Mouse (Mus musculus): Measurements from ENCODE around the gene Them7. TPM values are rescaled to one million over a fixed set of nuclear protein-coding genes. Genes with fewer than 3 reads are reported as not detected.

Them7 gene
- polyA plus RNA-seq, 1 experiment from 2014 or later = 0.90 TPM

GRCm38 (mm10) chr2:105380757-105381319 lies 156.7 kb downstream of the Them7 start:
- WGBS = 64% methylated on average over 3 of the region's 3 CpGs
- no peaks in the 10 kb centered on the region for H3K27me3 ChIP-seq (replicated peaks; ENCODE audit: control insufficient read depth, insufficient read depth, low read length)
- no peak overlapping the region for H3K9ac ChIP-seq (ENCODE audit: low read depth, low read length)
- no peaks in the 10 kb centered on the region for H3K9me3 ChIP-seq (ENCODE audit: control insufficient read depth, low read length)
- peaks cover 5% of the 10 kb centered on the region; the same call in 1 of the 2 replicates for H3K36me3 ChIP-seq (ENCODE audit: control insufficient read depth, insufficient read depth, low read length)
- ATAC-seq (replicated peaks; ENCODE audit: low FRiP score) (0 out of 2 replicates have a peak, but pooled peaks have one; percentile 14), DNase-seq (ENCODE audit: low spot score) (no peak)
- H3K4me3 ChIP-seq (ENCODE audit: low read depth, low read length) = no peak overlapping the region
- H3K27ac ChIP-seq (ENCODE audit: low read depth, low read length) = no peak overlapping the region
- 0 out of 2 replicates have a peak, but pooled peaks cover 2% of the 10 kb centered on the region for H3K4me1 ChIP-seq (replicated peaks; ENCODE audit: control insufficient read depth, insufficient read depth, low read length)
- H3K4me2 ChIP-seq = no peak overlapping the region

- DNase-seq (ENCODE audit: low spot score) = no peak
- no peaks in the 10 kb centered on the region for H3K27me3 ChIP-seq (replicated peaks; ENCODE audit: control insufficient read depth, insufficient read depth, low read length)
- no peak overlapping the region for H3K9ac ChIP-seq (ENCODE audit: low read depth, low read length)
- H3K4me2 ChIP-seq = no peak overlapping the region
- no peaks in the 10 kb centered on the region for H3K9me3 ChIP-seq (ENCODE audit: control insufficient read depth, low read length)
- H3K4me1 ChIP-seq (replicated peaks; ENCODE audit: control insufficient read depth, insufficient read depth, low read length) = 0 out of 2 replicates have a peak, but pooled peaks cover 2% of the 10 kb centered on the region
- ATAC-seq (replicated peaks; ENCODE audit: low FRiP score) = no peak
- peaks cover 20% of the 10 kb centered on the region for H3K36me3 ChIP-seq (ENCODE audit: control insufficient read depth, insufficient read depth, low read length)
- WGBS = 91% methylated on average over 8 of the region's 8 CpGs
- H3K4me3 ChIP-seq (ENCODE audit: low read depth, low read length) = no peak overlapping the region
- no peak overlapping the region for H3K27ac ChIP-seq (ENCODE audit: low read depth, low read length)
Measured at GRCm38 (mm10) chr2:105383063-105383462, 158.9 kb downstream of the Them7 start.

GRCm38 (mm10) chr2:105384998-105385397 lies 160.9 kb downstream of the Them7 start:
- WGBS = 82% methylated on average over 3 of the region's 3 CpGs
- ATAC-seq (replicated peaks; ENCODE audit: low FRiP score) = no peak
- H3K36me3 ChIP-seq (ENCODE audit: control insufficient read depth, insufficient read depth, low read length) = peaks cover 29% of the 10 kb centered on the region

GRCm38 (mm10) chr2:105386418-105386817 lies 162.3 kb downstream of the Them7 start:
- Histone ChIP-seq H3K27ac (ENCODE audit: low read depth, low read length) (no peak overlapping the region), H3K4me2 (no peak overlapping the region), H3K27me3 (replicated peaks; ENCODE audit: control insufficient read depth, insufficient read depth, low read length) (no peaks in the 10 kb centered on the region), H3K4me3 (ENCODE audit: low read depth, low read length) (no peak overlapping the region), H3K9ac (ENCODE audit: low read depth, low read length) (no peak overlapping the region), H3K9me3 (ENCODE audit: control insufficient read depth, low read length) (no peaks in the 10 kb centered on the region), H3K4me1 (replicated peaks; ENCODE audit: control insufficient read depth, insufficient read depth, low read length) (peaks cover 10% of the 10 kb centered on the region), H3K36me3 (ENCODE audit: control insufficient read depth, insufficient read depth, low read length) (peaks cover 39% of the 10 kb centered on the region)
- DNase-seq (ENCODE audit: low spot score) (no peak), ATAC-seq (replicated peaks; ENCODE audit: low FRiP score) (no peak)
- 83% methylated on average over 4 of the region's 4 CpGs for WGBS

More at GRCm38 (mm10) chr2:105384998-105385397, 160.9 kb downstream of the Them7 start:
- H3K9me3 ChIP-seq (ENCODE audit: control insufficient read depth, low read length) = no peaks in the 10 kb centered on the region
- no peak overlapping the region for H3K27ac ChIP-seq (ENCODE audit: low read depth, low read length)
- no peaks in the 10 kb centered on the region for H3K27me3 ChIP-seq (replicated peaks; ENCODE audit: control insufficient read depth, insufficient read depth, low read length)
- no peak overlapping the region for H3K4me2 ChIP-seq
- DNase-seq (ENCODE audit: low spot score) = no peak
- no peak overlapping the region for H3K4me3 ChIP-seq (ENCODE audit: low read depth, low read length)
- no peak overlapping the region for H3K9ac ChIP-seq (ENCODE audit: low read depth, low read length)
- H3K4me1 ChIP-seq (replicated peaks; ENCODE audit: control insufficient read depth, insufficient read depth, low read length) = 0 out of 2 replicates have a peak, but pooled peaks cover 2% of the 10 kb centered on the region

GRCm38 (mm10) chr2:105389007-105389890 lies 165.1 kb downstream of the Them7 start:
- peaks cover 16% of the 10 kb centered on the region for H3K4me1 ChIP-seq (replicated peaks; ENCODE audit: control insufficient read depth, insufficient read depth, low read length)
- 88% methylated on average over 17 of the region's 17 CpGs for WGBS
- no peak overlapping the region for H3K27ac ChIP-seq (ENCODE audit: low read depth, low read length)
- peaks cover 47% of the 10 kb centered on the region for H3K36me3 ChIP-seq (ENCODE audit: control insufficient read depth, insufficient read depth, low read length)
- no peak for DNase-seq (ENCODE audit: low spot score)
- H3K9me3 ChIP-seq (ENCODE audit: control insufficient read depth, low read length) = no peaks in the 10 kb centered on the region
- no peak overlapping the region for H3K4me3 ChIP-seq (ENCODE audit: low read depth, low read length)
- no peaks in the 10 kb centered on the region for H3K27me3 ChIP-seq (replicated peaks; ENCODE audit: control insufficient read depth, insufficient read depth, low read length)
- no peak overlapping the region for H3K9ac ChIP-seq (ENCODE audit: low read depth, low read length)
- H3K4me2 ChIP-seq = no peak overlapping the region
- no peak for ATAC-seq (replicated peaks; ENCODE audit: low FRiP score)

GRCm38 (mm10) chr2:105390653-105391413 lies 166.7 kb downstream of the Them7 start:
- 67% methylated on average over 6 of the region's 6 CpGs for WGBS
- H3K4me3 ChIP-seq (ENCODE audit: low read depth, low read length) = no peak overlapping the region
- H3K36me3 ChIP-seq (ENCODE audit: control insufficient read depth, insufficient read depth, low read length) = peaks cover 43% of the 10 kb centered on the region
- DNase-seq (ENCODE audit: low spot score) (no peak), ATAC-seq (replicated peaks; ENCODE audit: low FRiP score) (peak; percentile 70)
- no peak overlapping the region for H3K27ac ChIP-seq (ENCODE audit: low read depth, low read length)
- peaks cover 19% of the 10 kb centered on the region for H3K4me1 ChIP-seq (replicated peaks; ENCODE audit: control insufficient read depth, insufficient read depth, low read length)
- H3K27me3 ChIP-seq (replicated peaks; ENCODE audit: control insufficient read depth, insufficient read depth, low read length) = no peaks in the 10 kb centered on the region
- H3K4me2 ChIP-seq = peak overlapping the region; percentile 7; the same call in 1 of the 2 replicates
- H3K9ac ChIP-seq (ENCODE audit: low read depth, low read length) = no peak overlapping the region
- no peaks in the 10 kb centered on the region for H3K9me3 ChIP-seq (ENCODE audit: control insufficient read depth, low read length)

GRCm38 (mm10) chr2:105391414-105391784 lies 167.3 kb downstream of the Them7 start:
- peaks cover 38% of the 10 kb centered on the region for H3K36me3 ChIP-seq (ENCODE audit: control insufficient read depth, insufficient read depth, low read length)
- H3K4me2 ChIP-seq = no peak overlapping the region
- 91% methylated on average over 4 of the region's 4 CpGs for WGBS
- H3K27me3 ChIP-seq (replicated peaks; ENCODE audit: control insufficient read depth, insufficient read depth, low read length) = no peaks in the 10 kb centered on the region
- DNase-seq (ENCODE audit: low spot score) (no peak), ATAC-seq (replicated peaks; ENCODE audit: low FRiP score) (no peak)
- H3K4me1 ChIP-seq (replicated peaks; ENCODE audit: control insufficient read depth, insufficient read depth, low read length) = peaks cover 24% of the 10 kb centered on the region
- H3K9me3 ChIP-seq (ENCODE audit: control insufficient read depth, low read length) = no peaks in the 10 kb centered on the region
- no peak overlapping the region for H3K4me3 ChIP-seq (ENCODE audit: low read depth, low read length)
- no peak overlapping the region for H3K9ac ChIP-seq (ENCODE audit: low read depth, low read length)
- no peak overlapping the region for H3K27ac ChIP-seq (ENCODE audit: low read depth, low read length)

- Histone ChIP-seq H3K9me3 (ENCODE audit: control insufficient read depth, low read length) (no peaks in the 10 kb centered on the region), H3K36me3 (ENCODE audit: control insufficient read depth, insufficient read depth, low read length) (peaks cover 33% of the 10 kb centered on the region), H3K27ac (ENCODE audit: low read depth, low read length) (no peak overlapping the region), H3K9ac (ENCODE audit: low read depth, low read length) (no peak overlapping the region), H3K4me2 (no peak overlapping the region), H3K4me3 (ENCODE audit: low read depth, low read length) (no peak overlapping the region), H3K4me1 (replicated peaks; ENCODE audit: control insufficient read depth, insufficient read depth, low read length) (peaks cover 35% of the 10 kb centered on the region), H3K27me3 (replicated peaks; ENCODE audit: control insufficient read depth, insufficient read depth, low read length) (no peaks in the 10 kb centered on the region)
- ATAC-seq (replicated peaks; ENCODE audit: low FRiP score) (no peak), DNase-seq (ENCODE audit: low spot score) (no peak)
- 70% methylated on average over 2 of the region's 2 CpGs for WGBS
Measured at GRCm38 (mm10) chr2:105392514-105392913, 168.4 kb downstream of the Them7 start.
